Mouse (Mus musculus) kidney, postnatal 10 days (tissue): ENCODE measurements around the gene Ppp2r5c.

Experiments used
- DNase-seq: peaks from one replicate; pipeline ENCODE4 v3.0.0; 2021; ENCODE audit warnings: mixed read lengths

The Ppp2r5c gene

DNA sequence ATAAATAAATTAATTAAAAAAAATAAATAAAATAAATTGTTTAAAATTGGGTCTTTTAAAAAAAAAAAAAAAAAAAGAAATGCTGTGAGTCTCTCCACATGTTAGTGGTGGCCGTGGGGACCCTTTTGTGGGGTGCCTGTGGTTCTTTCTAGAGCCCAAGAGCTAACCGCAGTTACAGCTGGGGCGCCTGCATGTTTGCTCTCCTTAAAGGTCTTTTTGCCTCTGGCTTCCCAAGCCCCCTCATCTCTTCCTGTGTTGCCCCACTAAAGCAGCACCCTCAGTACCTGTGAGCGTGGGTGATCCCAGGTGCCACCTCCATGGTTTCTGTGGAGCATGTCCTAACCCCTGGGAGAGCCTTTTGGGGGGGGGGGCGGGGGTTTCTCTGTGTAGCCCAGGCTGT, 45.5 kb downstream of the Ppp2r5c start:
- DNase-seq: no peak

DNA sequence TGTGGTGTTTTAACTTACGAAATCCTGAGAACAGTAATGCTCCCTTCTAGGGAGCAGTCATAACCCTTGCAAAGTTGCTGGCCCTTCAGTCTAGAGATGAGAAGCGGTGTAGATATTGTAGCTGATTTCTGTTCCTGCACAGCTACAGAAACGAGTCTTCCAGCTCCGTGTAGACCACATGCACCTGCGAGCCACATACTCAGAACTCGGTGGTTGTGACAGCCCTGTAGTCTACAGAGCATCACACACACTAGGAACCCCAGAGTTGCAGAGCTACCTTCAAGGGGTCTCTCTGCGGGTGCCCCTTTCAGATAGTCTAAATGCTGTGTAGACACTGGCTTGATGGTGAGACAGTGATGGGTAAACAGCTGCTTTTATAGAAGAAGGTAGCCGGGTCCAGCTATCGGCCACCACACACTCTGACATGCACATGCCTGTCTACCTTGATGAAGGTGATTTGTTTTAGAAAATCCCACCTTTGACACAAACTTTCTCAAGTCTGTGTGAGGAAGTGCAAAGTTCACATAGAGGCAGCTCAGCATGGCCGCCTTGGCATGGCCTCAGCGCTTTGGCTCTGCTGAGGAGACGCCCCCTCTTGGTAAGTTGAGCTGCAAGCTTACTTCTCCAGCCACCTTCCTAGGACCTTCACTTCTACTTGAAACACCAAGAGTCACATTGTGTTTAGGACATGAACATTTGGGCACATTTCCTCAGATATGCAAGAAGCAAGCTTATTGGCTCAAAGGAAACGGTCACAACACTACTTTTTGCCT, 46.9 kb downstream of the Ppp2r5c start:
- DNase-seq: no peak

DNA sequence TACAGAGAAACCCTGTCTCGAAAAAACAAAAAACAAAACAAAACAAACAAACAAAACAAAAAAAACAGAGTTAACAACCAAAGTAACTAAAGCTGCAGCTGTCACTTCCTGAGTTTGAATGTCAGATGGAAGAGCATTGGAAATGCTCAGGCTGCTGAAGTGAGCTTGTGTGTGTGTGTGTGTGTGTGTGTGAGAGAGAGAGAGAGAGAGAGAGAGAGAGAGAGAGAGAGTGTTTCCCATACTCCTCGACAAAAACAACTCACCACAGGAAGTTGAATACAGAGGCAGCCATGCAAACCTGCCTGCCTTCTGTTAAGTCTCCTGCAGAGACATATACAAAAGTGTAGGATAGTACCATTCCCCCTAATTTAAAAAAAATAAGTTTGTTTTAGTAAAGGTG, 47.9 kb downstream of the Ppp2r5c start:
- no peak for DNase-seq

DNA sequence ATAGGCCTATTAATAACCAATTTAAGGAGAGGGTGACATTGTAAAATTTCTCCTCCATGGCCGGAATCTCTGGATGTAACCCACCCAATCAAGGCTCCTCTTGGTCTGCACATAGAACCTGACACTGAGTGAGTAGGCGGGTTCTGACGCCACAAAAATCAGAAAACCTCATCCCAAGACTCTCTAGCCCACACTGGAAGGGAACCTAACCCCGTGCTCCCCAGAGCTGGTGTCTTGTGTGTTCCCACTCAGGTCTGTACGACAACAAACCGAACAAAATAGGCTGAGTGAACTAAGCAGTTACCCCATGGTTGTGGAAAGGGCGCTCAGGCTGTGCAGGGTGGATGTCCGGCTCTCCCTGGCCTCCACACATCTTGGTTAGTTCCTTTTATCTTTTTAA, 48.3 kb downstream of the Ppp2r5c start:
- no peak for DNase-seq

DNA sequence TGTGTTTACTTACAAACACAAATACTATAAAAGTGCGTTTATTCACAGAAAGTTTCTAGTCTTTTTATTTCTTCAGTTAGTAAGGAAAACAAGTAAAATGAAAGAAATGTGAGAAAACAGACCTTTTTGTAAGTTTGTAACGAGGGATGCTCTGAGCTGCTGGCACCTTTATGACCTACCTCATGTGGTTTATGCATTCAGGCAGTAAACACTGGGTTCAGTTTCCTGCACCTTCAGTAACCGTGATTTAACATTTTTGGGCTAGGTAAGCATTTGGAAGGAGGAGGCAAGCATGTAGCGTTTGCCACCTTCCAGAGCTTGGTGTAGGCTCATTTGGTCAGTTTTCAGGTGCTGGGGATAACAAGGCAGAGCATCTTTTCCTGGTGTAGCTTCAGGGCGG, 49.1 kb downstream of the Ppp2r5c start:
- DNase-seq: no peak

DNA sequence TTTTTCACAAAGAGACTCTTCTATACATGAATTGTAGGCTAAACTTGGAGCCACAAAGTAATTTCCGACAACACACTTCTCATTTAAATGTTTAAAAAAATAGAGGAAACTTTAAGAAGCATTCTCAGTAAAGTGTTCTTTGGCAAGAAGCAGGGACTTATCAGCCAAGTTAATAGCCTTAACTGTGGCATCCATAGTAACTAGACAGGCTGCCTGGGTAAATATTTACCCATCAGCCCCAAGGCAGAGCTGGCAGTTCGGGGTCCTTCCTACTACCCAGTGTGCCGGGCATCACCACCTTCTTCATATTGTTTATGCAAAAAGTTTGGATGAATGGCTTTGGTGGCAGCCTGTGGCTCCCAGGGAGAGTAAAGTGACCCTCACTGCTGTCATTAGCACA, 50.1 kb downstream of the Ppp2r5c start:
- DNase-seq: peak; percentile 26

DNA sequence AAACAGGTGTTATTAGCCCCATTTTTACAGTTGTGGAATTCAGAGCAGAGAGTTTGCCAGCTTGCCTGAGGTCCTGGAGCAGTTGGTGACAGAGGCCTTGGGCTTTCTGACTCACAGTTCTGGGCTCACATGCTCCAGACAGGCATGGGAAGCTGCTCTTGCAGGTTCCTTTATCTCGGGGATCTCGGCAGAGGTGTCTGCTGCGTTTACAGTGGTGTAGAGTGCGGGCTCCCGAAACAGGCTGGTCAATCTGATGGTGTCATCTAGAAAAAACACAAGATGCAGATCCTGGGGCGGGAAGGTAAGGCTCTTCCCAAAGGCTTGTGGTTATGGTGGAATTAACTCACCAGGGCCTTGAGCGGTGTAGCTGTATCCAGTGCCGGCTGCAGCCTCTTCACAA, 50.6 kb downstream of the Ppp2r5c start:
- no peak for DNase-seq

DNA sequence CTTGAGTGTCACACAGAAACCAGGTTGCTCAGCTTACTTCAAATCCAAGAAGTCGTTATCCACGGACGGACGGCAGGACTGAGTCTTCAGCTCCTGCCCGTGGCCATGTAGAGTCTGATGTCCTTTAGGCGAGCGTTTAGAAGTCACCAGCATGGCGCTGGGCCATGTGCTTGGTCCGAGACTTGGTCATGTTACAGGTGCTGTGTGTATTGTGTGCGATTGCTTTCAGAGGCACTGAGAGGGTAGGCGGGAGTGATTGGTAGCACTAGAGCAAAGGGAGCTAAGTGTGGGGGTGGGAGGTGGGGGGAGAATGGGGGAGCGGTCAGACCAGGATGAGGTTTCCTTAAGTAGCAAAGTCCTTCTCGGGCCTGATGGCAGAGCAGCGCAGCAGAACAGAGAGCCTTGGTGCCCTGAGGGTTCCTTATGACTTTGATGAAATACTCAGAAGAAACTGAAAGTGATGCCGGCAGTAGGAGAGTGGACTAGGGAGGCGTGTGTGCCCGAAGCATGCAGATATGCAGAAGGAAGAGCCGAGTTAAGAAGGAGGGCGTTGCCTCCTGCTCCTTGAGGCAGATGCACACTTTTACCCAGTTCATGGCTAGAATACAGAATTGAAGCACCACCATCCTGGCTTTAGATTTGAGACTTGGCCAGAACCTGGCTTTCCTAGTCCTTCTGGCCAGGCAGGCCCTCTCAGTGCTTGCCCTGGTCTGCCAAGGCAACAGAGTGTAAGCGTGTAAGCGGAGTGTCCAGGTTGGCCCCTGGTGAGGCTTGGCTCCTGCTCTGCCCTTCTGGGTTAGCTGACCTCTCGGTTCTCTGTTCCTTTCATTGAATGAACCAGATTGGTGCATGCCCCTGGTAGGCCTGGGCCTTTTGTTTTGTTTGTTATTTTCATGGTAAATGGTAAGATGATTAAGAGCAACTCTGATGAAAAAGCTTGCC, 51.6 kb downstream of the Ppp2r5c start:
- peak; percentile 24 for DNase-seq

DNA sequence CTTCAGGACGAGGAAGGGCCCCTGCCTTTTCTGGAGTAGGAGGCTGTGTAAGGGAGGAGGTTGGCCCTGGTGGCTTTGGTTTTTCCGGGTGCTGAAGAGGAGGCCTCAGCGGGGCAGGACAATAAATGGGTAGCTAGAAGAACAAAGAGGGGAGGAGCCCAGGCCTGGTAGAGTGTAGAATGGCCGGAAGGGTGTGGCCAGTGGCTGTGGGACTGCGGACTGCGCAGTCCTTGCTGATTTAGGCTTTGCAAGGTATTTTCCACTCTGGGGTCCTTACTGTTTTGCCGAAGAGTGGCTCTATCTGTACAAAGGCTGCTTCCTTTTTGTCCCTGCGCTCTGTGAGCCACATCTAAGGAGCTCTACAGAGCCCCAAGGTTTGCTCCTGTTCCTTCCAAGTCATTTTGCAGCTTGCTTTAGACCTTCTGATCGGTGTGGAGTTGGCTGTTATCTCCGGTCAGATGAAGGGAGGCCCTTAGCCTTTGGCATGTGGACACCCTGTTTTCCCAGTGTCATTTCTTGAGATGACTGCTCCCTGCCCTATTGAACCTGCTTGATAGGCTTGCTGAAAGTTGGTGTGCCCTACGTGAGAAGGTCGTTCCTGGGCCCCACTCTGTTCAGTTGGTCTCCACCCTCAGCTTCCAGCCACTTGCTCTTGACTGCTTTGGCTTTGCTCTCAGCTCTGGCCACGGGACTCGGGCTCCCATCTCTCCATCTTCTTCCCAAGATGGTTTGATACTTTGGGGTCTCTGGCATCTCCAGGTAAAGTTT, 52.5 kb downstream of the Ppp2r5c start:
- peak; percentile 60 for DNase-seq

DNA sequence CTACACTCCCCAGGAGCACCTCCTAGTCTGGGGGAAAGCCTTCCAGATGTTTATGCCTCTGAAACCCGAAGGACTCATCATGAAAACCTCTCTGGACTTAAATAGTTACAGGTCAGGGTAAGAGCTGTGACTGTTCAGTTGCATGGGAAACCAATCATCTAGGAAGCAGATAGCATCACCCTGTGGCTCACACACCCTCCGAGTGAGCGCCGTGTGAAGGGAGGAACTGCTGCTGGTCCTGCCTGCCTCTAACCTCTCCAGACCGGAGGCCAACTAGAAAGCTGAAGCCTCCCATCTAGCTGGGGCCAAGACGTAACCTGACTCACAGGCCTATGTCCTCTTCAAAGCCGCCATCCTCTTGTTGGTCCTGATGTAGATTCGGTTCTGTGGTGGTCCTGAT, 53.2 kb downstream of the Ppp2r5c start:
- DNase-seq: peak; percentile 6

DNA sequence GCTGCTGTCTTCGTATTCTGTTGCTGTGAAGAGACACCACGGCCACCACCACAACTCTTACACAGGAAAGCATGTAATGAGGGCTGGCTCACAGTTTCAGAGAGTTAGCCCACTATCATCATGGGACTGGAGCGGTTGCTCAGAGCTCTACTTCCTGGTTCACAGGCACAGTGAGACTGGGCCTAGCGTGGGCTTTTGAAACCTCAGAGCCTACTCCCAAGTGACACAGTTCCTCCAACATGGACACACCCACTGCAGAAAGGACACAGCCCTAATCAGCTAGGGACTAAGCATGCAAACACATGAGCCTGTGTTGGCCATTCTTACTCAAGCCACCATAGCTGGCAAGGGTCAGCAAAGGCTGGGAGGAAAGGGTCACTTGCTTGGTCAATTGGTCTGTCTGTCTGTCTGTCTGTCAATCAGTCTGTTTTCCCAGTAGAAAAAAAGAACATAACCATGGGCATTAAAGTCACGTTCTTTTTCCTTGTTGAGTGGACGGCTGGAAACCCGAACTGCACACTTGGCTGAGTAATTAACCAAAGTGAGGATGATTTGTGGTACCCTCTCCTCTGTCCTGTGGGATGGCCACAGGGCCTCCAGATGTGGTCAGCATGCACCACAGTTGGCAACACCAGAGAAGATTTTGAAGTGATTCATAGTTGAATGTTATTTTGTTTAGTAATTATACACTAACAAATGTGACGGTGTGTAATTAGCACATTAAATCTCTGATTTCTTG, 56.7 kb downstream of the Ppp2r5c start:
- DNase-seq: peak; percentile 34

DNA sequence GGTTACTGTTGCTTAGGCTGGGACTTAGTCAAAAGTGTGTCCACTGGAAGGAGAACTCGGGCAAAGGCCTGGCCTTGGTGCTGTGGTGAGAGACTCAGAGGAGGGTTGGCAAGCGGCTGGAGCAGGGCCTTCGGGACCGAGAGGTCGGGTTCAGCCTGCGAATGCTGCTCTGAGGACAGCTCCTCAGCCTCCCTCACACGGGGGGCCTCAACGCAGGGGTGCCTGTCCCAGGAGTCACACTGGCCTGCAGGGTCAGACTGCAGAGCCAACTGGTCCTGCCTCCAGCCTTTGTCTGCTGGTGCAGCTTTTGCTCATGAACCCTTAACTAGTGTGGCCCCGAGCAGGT, 57.2 kb downstream of the Ppp2r5c start:
- peak; percentile 24 for DNase-seq

DNA sequence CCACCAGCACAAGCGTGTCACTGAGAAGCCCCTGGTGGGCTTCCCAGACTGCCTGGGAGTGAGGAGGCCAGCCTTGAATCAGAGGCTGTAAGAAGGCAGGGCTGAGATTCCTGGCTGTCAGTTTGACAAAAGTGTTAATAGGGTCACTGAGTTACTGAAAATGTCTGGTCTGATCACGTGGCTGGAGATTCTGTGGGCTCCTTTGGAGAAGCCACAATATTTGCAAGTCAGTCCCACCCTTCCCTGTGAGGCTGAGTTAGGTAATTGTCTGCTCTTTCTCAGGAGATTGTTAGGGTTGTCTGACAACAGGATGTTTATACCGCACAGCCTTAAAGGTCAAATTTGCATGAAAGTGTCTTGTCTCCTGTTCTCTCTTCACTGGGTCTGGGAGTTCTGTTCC, 57.9 kb downstream of the Ppp2r5c start:
- peak; percentile 16 for DNase-seq

DNA sequence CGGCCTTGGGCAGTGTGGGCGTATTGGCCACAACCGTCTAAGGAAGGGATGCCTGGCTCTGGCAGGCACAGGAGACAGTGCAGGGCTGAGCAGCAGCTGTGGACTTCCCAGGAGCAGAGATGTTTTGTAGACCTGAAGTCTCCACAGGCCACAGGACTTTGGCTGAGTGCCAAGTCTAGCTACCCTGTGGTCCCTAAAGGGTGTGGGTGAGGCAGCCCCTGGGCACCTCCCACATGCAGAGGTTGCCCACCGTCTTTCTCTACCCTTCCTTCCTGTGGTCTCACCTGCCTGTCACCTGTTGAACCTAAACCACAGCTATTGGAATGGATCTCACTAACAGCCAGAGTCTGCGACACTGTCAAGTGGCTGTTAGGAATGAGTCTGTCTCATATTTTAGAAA, 59.1 kb downstream of the Ppp2r5c start:
- DNase-seq: peak; percentile 39

DNA sequence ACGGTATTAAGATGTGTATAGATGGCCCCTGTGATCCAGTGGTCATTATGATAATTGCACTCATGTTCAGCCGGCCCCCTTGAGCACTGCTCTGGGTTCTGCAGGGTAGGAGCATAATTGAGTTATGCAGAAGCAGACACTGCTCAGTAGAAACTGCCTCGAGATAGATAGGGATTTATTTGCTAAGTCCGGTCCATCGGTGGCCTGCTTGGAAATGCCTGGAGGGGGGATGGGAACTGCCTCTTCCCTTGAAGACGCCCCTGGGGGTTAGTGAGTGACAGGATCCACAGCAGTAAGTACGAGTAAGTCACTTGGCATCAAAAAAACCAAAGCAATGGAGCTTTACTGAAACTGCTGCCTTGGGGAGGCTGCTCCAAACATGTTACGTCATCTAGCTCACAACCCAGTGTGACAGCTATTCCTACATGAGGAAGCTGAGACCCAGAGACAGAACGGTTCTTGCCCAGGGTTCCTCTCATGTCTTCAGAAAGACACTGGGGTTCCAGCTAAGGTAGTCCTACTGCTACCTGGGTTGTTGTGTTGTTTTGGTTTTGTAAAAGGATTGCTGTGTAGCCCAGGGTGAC, 60.9 kb downstream of the Ppp2r5c start:
- no peak for DNase-seq

DNA sequence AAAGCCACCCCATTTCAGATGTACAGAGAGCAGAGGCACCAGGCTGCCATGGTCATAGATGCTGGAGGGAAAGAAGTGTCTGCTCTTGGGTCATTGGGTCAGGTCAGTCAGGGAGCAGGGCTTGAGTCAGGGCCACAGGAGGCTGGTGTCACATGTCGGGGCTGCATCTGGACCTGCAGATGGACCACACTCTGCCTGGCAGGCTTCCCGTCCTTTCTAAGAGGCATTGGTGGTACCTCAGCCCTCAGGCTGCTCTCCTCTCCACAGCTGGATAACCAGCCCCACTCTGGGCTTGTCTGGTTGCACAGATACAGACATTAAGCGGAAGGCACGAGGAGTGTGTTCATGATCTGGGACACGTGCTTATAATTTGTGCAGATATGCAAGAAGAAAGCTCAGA, 61.8 kb downstream of the Ppp2r5c start:
- DNase-seq: peak; percentile 12

DNA sequence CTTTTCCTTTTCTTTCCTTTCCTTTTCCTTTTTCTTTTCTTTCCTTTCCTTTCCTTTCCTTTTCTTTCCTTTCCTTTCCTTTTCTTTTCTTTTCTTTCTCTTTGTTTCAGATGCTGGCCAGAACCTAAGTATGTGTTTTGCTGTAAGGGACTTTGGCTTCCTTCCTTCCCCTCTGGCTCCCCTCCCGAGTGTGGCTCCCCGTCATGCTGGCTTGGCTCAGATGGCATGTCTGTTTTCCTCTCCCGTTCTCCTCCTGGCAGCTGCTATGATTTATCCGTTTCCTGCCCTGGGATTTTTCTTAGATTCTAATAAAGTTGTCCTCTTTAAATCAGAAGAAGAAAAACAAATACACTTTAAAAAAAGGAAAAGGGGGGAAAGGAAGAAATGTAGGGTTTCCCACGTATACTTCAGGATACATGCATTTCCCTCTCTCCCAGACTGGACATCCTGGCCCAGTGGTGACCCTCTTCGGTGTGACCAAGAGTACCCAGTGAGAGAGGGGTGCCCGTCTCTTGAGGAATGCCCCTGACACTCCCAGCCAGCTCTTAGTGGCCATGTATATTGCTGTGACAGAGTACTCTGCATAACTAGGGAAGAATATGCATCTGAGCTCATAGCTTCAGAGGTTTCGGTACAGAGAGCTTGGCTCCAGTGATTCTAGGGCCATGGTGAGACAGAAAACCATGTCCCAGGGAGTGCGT, 63.4 kb downstream of the Ppp2r5c start:
- peak; percentile 83 for DNase-seq

DNA sequence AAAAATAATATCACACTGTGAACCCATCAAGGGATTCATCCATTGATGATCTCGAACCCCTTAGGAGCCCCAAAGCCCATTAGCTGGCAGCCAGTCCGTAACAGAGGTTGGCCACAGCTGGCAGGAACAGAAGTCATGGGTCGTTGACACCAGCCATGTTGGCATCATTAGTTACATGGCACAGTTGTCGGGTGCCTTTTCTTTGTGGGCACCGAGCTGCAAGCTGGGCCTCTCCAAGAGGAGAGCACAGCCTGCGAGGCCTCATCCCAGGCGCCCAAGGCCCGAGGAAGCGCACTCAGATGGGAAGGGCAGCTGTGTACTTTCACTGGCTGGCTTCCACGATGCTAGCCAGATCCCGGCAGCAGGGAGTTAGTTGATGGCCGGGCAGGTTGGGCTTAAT, 64.3 kb downstream of the Ppp2r5c start:
- peak; percentile 23 for DNase-seq

DNA sequence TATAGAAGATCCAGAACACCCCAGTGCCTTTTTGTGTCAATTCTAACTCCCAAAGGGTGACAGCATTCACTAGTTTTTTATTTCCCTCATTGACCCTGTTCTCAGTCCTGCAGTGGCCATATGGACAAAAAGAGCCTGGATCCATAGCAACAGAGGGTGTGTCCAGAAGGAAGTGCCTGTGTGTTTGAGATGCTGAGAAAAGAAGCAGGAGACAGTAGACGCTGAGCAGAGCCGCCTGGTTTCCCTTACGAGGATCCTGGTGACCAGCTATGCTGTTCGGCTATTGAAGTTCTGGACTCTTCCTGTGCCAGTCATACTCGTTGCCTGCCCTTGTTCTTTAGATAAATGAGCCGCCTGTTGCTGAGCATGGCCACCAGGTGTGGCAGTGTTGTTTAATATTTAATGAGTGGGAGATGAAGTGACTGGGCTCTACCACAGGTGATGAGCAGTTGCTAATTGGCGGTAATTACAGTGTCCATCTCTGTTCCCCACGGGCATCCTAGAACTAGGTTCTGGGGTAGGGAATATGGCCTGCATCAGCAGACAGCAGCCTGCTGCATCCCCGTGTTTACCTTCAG, 65.0 kb downstream of the Ppp2r5c start:
- DNase-seq: no peak

DNA sequence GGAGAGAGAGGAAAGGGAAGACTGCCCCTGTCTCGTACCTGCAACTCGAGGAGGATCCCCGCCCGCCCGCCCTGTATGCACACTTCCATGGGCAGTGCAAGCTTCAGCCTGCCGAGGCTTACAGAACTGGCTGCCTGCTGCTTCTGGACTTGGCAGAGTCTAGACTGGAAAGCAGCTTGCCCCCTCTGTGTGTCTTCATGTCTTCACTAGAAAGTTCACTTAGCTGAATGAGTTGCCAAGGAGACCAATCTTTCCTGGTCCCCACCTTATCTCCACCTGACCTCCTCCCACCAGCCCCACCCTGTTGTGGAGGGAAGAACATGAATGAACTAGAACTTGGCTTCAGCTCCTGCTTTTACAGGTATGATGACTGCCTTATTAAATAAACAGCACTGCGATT, 66.0 kb downstream of the Ppp2r5c start:
- DNase-seq: no peak

DNA sequence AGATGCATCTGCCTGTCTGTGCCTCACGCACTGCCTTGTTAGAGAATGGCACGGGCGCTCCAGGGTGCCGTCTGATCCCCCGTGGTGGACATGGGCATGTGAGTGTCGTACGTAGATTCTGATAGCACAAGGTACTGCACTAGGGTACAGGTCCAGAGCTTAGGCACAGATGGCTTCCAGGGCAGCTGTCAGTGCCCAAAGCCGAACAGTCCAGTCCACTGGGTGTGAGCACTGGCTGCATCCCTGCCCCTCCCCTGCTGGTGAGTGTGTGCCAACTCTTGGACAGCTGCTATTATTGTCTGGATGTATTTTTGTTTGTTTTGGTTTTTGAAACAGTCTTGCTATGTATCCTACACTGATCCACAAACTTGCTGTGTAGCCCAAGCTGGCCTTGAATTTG, 68.8 kb downstream of the Ppp2r5c start:
- no peak for DNase-seq
